Mouse (Mus musculus): ENCODE results near the gene Slc25a44. TPM values are rescaled to one million over a fixed set of nuclear protein-coding genes. Genes with fewer than 3 reads are reported as not detected.

Gene Slc25a44
- 9.7 and 9.8 TPM in 2 replicates for polyA plus RNA-seq (2015; fragmentation: Nextera tagmentation; extraction: Ambion mirVana)

DNA sequence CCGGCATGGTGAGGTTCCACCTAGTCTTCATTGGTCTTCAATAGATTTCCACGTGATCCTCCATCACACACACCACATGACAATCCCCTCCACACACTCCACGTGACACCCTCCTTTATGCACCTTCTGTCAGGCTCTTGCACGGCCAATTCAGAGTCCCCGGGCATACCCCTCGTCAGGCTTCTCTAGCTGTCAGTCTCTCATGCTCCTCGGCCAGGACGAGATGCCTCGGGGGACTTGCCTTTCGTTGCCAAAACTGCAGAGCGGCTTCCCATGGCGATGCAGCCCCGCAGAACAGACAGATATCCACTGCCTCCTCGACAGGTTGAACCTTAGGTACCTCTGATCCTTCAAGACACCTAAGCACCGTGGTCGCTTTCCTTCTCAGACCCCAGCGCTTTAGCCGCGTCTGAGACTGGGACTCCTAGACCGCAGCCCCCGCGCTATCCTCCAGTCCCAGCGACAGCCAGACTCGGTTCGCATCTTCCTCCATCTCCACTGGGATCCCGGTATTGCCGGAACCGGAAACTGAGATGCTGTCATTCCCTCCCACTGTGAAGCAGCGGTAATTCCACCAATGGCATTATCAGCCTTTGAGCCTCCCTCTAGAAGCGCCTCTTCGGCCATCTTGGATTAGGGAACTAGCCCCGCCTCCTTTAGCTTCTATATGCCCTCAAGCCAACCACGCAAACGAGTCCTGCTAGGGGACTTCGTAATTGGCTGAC lies at the start of gene Slc25a44:
Gene Slc25a44, minus strand, starts transcription at position 535 of the 725 bp plus-strand sequence.
- Histone ChIP-seq H3K27ac (replicated peaks) (peak within 1 kb of the TSS; percentile 63; the same call in 1 of the 2 replicates), H3K36me3 (ENCODE audit: control insufficient read depth, insufficient read depth, low read length) (peaks cover 8% of the 10 kb centered on the region), H3K4me1 (replicated peaks; ENCODE audit: control insufficient read depth, insufficient read depth) (peaks cover 7% of the 10 kb centered on the region), H3K4me3 (ENCODE audit: low read depth, low read length) (peak within 1 kb of the TSS; percentile 78), H3K9me3 (ENCODE audit: control insufficient read depth, low read length) (no peaks in the 10 kb centered on the region), H3K27me3 (ENCODE audit: control insufficient read depth, insufficient read depth, low read length) (no peaks in the 10 kb centered on the region), H3K9ac (ENCODE audit: low read length) (peak within 1 kb of the TSS; percentile 76), H3K4me2 (replicated peaks; ENCODE audit: low read depth) (peak within 1 kb of the TSS; percentile 95)
- DNase-seq (ENCODE audit: low spot score) = peak; percentile 94
- no peak for TF ChIP-seq EP300 (optimal IDR thresholded peaks at IDR 0.05)
- TF ChIP-seq CTCF (IDR thresholded peaks at IDR 0.05; ENCODE audit: low read depth) = no peak
- peak; percentile 96 for ATAC-seq (ENCODE audit: low FRiP score, low TSS enrichment)
- under 1% methylated on average over 35 of the region's 35 CpGs for WGBS

DNA sequence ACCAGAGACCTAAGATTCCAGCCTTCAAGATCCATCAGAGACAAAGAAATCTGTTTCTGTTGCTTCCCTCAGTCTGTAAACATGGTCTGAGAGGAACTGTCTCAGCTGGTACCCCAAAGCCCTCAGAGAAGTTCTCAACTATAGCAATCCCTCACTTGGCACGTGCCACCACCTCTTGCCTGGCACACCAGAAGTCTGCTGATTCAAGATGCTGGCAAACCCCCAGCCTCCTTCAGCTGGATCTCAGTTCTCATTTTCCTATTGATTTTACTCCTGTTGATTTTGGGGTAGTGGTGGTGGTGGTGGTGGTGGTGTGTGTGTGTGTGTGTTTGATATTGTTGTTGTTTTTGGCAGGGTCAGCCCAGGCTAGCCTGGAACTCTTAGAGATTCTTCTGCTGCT lies 48.6 kb upstream of the Slc25a44 start:
- no peaks in the 10 kb centered on the region for H3K4me1 ChIP-seq (replicated peaks; ENCODE audit: control insufficient read depth, insufficient read depth)
- no peak for TF ChIP-seq CTCF (IDR thresholded peaks at IDR 0.05; ENCODE audit: low read depth)
- no peak for TF ChIP-seq EP300 (optimal IDR thresholded peaks at IDR 0.05)
- DNase-seq (ENCODE audit: low spot score) (no peak), ATAC-seq (ENCODE audit: low FRiP score, low TSS enrichment) (no peak)
- H3K4me2 ChIP-seq (replicated peaks; ENCODE audit: low read depth) = no peak overlapping the region
- H3K36me3 ChIP-seq (ENCODE audit: control insufficient read depth, insufficient read depth, low read length) = no peaks in the 10 kb centered on the region
- no peak overlapping the region for H3K9ac ChIP-seq (ENCODE audit: low read length)
- no peak overlapping the region for H3K27ac ChIP-seq (replicated peaks)
- H3K4me3 ChIP-seq (ENCODE audit: low read depth, low read length) = no peak overlapping the region
- no peaks in the 10 kb centered on the region for H3K9me3 ChIP-seq (ENCODE audit: control insufficient read depth, low read length)
- H3K27me3 ChIP-seq (ENCODE audit: control insufficient read depth, insufficient read depth, low read length) = no peaks in the 10 kb centered on the region
- 73% methylated on average over 1 of the region's 1 CpGs for WGBS

DNA sequence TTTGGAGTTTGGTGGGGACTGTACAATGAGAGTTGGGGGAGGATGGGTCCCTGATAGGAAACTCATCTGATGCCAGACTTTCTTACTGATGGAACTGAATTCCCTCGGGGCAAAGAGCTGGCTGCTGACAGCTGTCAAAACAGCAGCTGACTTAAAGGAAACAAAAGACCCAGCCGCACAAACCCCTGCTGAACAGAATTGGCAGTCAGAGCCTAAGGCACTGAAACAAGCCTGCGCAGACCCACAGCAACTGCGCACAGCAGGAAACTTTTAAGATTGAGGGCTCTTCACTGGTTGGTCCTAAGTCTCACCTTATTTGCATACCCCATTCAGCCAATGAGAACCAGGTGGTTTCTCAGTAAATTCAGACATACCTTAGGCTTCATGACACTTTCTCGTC lies 48.1 kb upstream of the Slc25a44 start:
- TF ChIP-seq EP300 (optimal IDR thresholded peaks at IDR 0.05) (no peak), CTCF (IDR thresholded peaks at IDR 0.05; ENCODE audit: low read depth) (no peak)

DNA sequence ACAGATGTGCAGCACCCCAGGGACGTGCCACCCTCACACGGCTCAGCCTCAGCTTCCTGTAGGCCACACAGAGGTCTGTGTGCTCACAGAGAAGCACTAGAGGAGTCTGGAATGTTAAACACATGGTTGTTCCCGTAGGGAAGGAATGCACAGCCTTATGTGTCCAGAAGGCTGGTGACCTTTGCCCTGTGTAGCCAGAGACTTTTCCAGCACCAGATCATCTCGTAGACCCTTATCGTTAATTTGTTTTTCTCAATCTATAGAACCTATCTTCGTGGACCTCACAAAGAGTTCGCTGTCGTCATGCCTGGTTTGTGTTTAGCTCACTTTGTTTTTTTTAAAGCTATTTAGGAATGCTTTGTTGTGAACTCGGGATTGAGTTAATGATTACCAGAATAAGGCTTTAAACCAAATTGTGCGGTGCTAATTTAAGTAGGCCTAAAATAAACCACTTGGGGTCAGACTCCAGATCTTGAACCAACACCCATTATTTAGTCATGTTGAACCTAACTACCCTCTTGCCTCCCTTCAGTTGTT lies 46.1 kb upstream of the Slc25a44 start:
- 38% methylated on average over 10 of the region's 10 CpGs for WGBS
- H3K36me3 ChIP-seq (ENCODE audit: control insufficient read depth, insufficient read depth, low read length) = no peaks in the 10 kb centered on the region
- no peak overlapping the region for H3K9ac ChIP-seq (ENCODE audit: low read length)
- H3K9me3 ChIP-seq (ENCODE audit: control insufficient read depth, low read length) = no peaks in the 10 kb centered on the region
- H3K4me3 ChIP-seq (ENCODE audit: low read depth, low read length) = no peak overlapping the region
- H3K4me2 ChIP-seq (replicated peaks; ENCODE audit: low read depth) = no peak overlapping the region
- DNase-seq (ENCODE audit: low spot score) = no peak
- ATAC-seq (ENCODE audit: low FRiP score, low TSS enrichment) = peak; percentile 51; the same call in 1 of the 2 replicates
- H3K27ac ChIP-seq (replicated peaks) = no peak overlapping the region
- no peaks in the 10 kb centered on the region for H3K4me1 ChIP-seq (replicated peaks; ENCODE audit: control insufficient read depth, insufficient read depth)
- TF ChIP-seq CTCF (IDR thresholded peaks at IDR 0.05; ENCODE audit: low read depth) = no peak
- TF ChIP-seq EP300 (optimal IDR thresholded peaks at IDR 0.05) = no peak
- no peaks in the 10 kb centered on the region for H3K27me3 ChIP-seq (ENCODE audit: control insufficient read depth, insufficient read depth, low read length)

More for the DNA sequence above, 48.1 kb upstream of the Slc25a44 start:
- ATAC-seq (ENCODE audit: low FRiP score, low TSS enrichment) (no peak), DNase-seq (ENCODE audit: low spot score) (no peak)
- H3K4me3 ChIP-seq (ENCODE audit: low read depth, low read length) = no peak overlapping the region
- no peak overlapping the region for H3K9ac ChIP-seq (ENCODE audit: low read length)
- no peaks in the 10 kb centered on the region for H3K4me1 ChIP-seq (replicated peaks; ENCODE audit: control insufficient read depth, insufficient read depth)
- 30% methylated on average over 5 of the region's 5 CpGs for WGBS
- no peaks in the 10 kb centered on the region for H3K9me3 ChIP-seq (ENCODE audit: control insufficient read depth, low read length)
- H3K27ac ChIP-seq (replicated peaks) = no peak overlapping the region
- no peaks in the 10 kb centered on the region for H3K36me3 ChIP-seq (ENCODE audit: control insufficient read depth, insufficient read depth, low read length)
- H3K4me2 ChIP-seq (replicated peaks; ENCODE audit: low read depth) = no peak overlapping the region
- no peaks in the 10 kb centered on the region for H3K27me3 ChIP-seq (ENCODE audit: control insufficient read depth, insufficient read depth, low read length)

DNA sequence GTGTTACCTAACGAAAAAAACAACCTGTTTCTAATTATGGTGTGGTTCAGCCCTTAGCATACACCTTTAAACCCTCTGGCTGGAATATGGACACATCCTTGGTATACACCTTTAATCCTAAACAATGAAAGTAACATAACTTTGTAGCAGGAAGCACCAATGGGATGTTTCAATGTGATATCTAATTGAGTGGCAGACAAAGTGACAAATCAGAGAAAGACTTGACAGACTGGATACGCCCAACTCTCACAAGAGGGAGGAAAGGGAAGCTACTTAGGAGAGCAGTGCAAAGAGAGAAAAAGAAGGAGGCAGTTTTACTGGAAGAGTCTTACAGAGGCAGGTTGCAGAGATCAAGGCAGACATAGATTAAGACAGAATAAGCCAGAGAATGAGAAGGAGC lies 44.5 kb upstream of the Slc25a44 start:
- no peak overlapping the region for H3K9ac ChIP-seq (ENCODE audit: low read length)
- no peaks in the 10 kb centered on the region for H3K4me1 ChIP-seq (replicated peaks; ENCODE audit: control insufficient read depth, insufficient read depth)
- no peaks in the 10 kb centered on the region for H3K36me3 ChIP-seq (ENCODE audit: control insufficient read depth, insufficient read depth, low read length)
- ATAC-seq (ENCODE audit: low FRiP score, low TSS enrichment) = no peak
- DNase-seq (ENCODE audit: low spot score) = no peak
- TF ChIP-seq CTCF (IDR thresholded peaks at IDR 0.05; ENCODE audit: low read depth) = no peak
- no peak for TF ChIP-seq EP300 (optimal IDR thresholded peaks at IDR 0.05)
- no peak overlapping the region for H3K4me2 ChIP-seq (replicated peaks; ENCODE audit: low read depth)
- whole genome bisulfite sequencing = 86% methylated on average over 2 of the region's 2 CpGs
- no peak overlapping the region for H3K27ac ChIP-seq (replicated peaks)
- no peaks in the 10 kb centered on the region for H3K9me3 ChIP-seq (ENCODE audit: control insufficient read depth, low read length)
- no peaks in the 10 kb centered on the region for H3K27me3 ChIP-seq (ENCODE audit: control insufficient read depth, insufficient read depth, low read length)
- no peak overlapping the region for H3K4me3 ChIP-seq (ENCODE audit: low read depth, low read length)

Measured in stomach, postnatal 0 days (tissue).